Mouse (Mus musculus) heart, adult 2 months (tissue): ENCODE data around the gene Snx33. TPM values are rescaled to one million over a fixed set of nuclear protein-coding genes. Genes with fewer than 3 reads are reported as not detected.

Source experiments
- DNase-seq, 2 experiments: peaks; one replicate each; pipeline ENCODE4 v3.0.0; 2021
- H3K27ac ChIP-seq: fragments of 200-600 bp; 2 replicates; pipeline ENCODE4 v1.8.1; 2022
- H3K27me3 ChIP-seq: fragments of 200-500 bp; 2 replicates; pipeline ENCODE4 v1.6.1; 2012; ENCODE audit warnings: mild to moderate bottlenecking, low read length, inconsistent platforms, mixed read lengths; ENCODE audit not compliant: control insufficient read depth, insufficient read depth
- H3K36me3 ChIP-seq: fragments of 200-500 bp; 2 replicates; pipeline ENCODE4 v1.6.1; 2012; ENCODE audit warnings: low read length, inconsistent platforms; ENCODE audit not compliant: control insufficient read depth, insufficient read depth
- H3K4me1 ChIP-seq: fragments of 200-500 bp; 2 replicates; pipeline ENCODE4 v1.6.1; 2011; ENCODE audit warnings: low read length; ENCODE audit not compliant: control insufficient read depth, insufficient read depth
- H3K4me3 ChIP-seq: fragments of 200-600 bp; 2 replicates; pipeline ENCODE4 v1.8.1; 2022
- H3K79me2 ChIP-seq: fragments of 200-500 bp; replicated peaks from 2 replicates; pipeline ENCODE4 v1.6.1; 2012; ENCODE audit warnings: mild to moderate bottlenecking, inconsistent platforms, low read length, moderate library complexity, mixed read lengths; ENCODE audit not compliant: control insufficient read depth, insufficient read depth
- H3K9ac ChIP-seq: fragments of 200-500 bp; 2 replicates; pipeline ENCODE4 v1.6.1; 2012; ENCODE audit warnings: low read depth, mild to moderate bottlenecking, control low read depth, inconsistent platforms, low read length, mixed read lengths
- CTCF ChIP-seq: fragments of 200-600 bp; IDR thresholded peaks from 2 replicates; pipeline ENCODE4 v1.8.1; 2022; ENCODE audit warnings: antibody characterized with exemption, mild to moderate bottlenecking, moderate library complexity
- EP300 ChIP-seq: fragments of 200-500 bp; IDR thresholded peaks from 2 replicates; pipeline ENCODE4 v1.6.1; 2011; ENCODE audit warnings: low read depth, low read length, control low read depth; ENCODE audit not compliant: insufficient read depth
- POLR2A ChIP-seq: fragments of 200-500 bp; IDR thresholded peaks from 2 replicates; pipeline ENCODE4 v1.6.1; 2011; ENCODE audit warnings: mild to moderate bottlenecking, low read depth, low read length, control low read depth; ENCODE audit not compliant: insufficient read depth
- WGBS: fragments of 180-500 bp; shearing (Covaris S2); methylation state at CpG from one replicate; pipeline ENCODE4 v1.1.7; 2018; 5-methylcytosine and 5-hydroxymethylcytosine counted together
- intact Hi-C: fragments of 180-260 bp; cut with DNase I; formaldehyde crosslinking; loops from one replicate; pipeline ENCODE4 v1.15.1; 2025
- polyA plus RNA-seq: library from polyadenylated mRNA; depleted of rRNA; stranded (reverse); fragments of >200 nt; gene quantifications from 2 replicates; pipeline ENCODE4 v1.2.3, GENCODE M21; 2012
- total RNA-seq, 2 experiments: library from RNA; stranded (reverse); gene quantifications; 2 replicates each; pipeline ENCODE4 v1.2.3; 2021

Gene Snx33
- total and polyA plus RNA-seq, 3 experiments: 6.7 to 10.0 (median 7.8) TPM

GRCm38 (mm10) chr9:56929496-56929895 is 1.3 kb upstream of the Snx33 start:
- no peak overlapping the region for H3K4me3 ChIP-seq
- peaks cover 11% of the 10 kb centered on the region for H3K4me1 ChIP-seq
- TF ChIP-seq CTCF (no peak), POLR2A (no peak), EP300 (no peak)
- H3K27me3 ChIP-seq: no peaks in the 10 kb centered on the region
- intact Hi-C loops: loop anchor here (2.0 to 5.0 kb wide), 2 partner anchors 143 to 201 kb away; partner anchors contain the start of genes Man2c1 and Sin3a
- DNase-seq: no peak
- no peak overlapping the region for H3K9ac ChIP-seq
- H3K79me2 ChIP-seq: no peaks in the 10 kb centered on the region
- no peaks in the 10 kb centered on the region for H3K36me3 ChIP-seq
- 68% methylated on average over 4 of the region's 4 CpGs for WGBS
- H3K27ac ChIP-seq: no peak overlapping the region

- H3K36me3 ChIP-seq: no peaks in the 10 kb centered on the region
- H3K9ac ChIP-seq: peak overlapping the region; percentile 83
- peaks cover 20% of the 10 kb centered on the region for H3K4me1 ChIP-seq
- peak overlapping the region; percentile 95 for H3K27ac ChIP-seq
- DNase-seq: peak; percentile 73 to 79
- no peaks in the 10 kb centered on the region for H3K27me3 ChIP-seq
- peak overlapping the region; percentile 75 for H3K4me3 ChIP-seq
- H3K79me2 ChIP-seq: no peaks in the 10 kb centered on the region
- TF ChIP-seq POLR2A (peak; percentile 43; the same call in 1 of the 2 replicates), EP300 (no peak), CTCF (no peak)
- WGBS: 3% methylated on average over 35 of the region's 35 CpGs
- intact Hi-C loops: loop anchor here (1.0 to 5.0 kb wide), 3 partner anchors 12 to 203 kb away; partner anchors contain the start of genes Man2c1 and Sin3a
These were observed 769 bp downstream of the Snx33 start for GRCm38 (mm10) chr9:56927191-56928012.

- Histone ChIP-seq H3K4me1 (peaks cover 20% of the 10 kb centered on the region), H3K27ac (peak overlapping the region; percentile 95), H3K27me3 (no peaks in the 10 kb centered on the region), H3K9ac (peak overlapping the region; percentile 22), H3K79me2 (no peaks in the 10 kb centered on the region), H3K4me3 (peak overlapping the region; percentile 75), H3K36me3 (no peaks in the 10 kb centered on the region)
- 53% methylated on average over 10 of the region's 10 CpGs for WGBS
- intact Hi-C loops: loop anchor here (5.0 kb wide), 1 partner anchor 146 kb away; the partner anchor contains the start of gene Sin3a
- peak in 1 of 2 experiments; percentile 20 for DNase-seq
- TF ChIP-seq POLR2A (0 out of 2 replicates have a peak, but pooled peaks have one; percentile 4), CTCF (no peak), EP300 (no peak)
These were observed 1.8 kb downstream of the Snx33 start for GRCm38 (mm10) chr9:56926387-56926786.

GRCm38 (mm10) chr9:56926025-56926360 is 2.2 kb downstream of the Snx33 start:
- intact Hi-C loops: loop anchor here (5.0 kb wide), 1 partner anchor 146 kb away; the partner anchor contains the start of gene Sin3a
- H3K36me3 ChIP-seq: no peaks in the 10 kb centered on the region
- DNase-seq: peak in 1 of 2 experiments; percentile 28
- 91% methylated on average over 10 of the region's 10 CpGs for WGBS
- no peaks in the 10 kb centered on the region for H3K79me2 ChIP-seq
- H3K9ac ChIP-seq: peak overlapping the region; percentile 20
- H3K4me1 ChIP-seq: peaks cover 20% of the 10 kb centered on the region
- H3K4me3 ChIP-seq: peak overlapping the region; percentile 75
- TF ChIP-seq CTCF (no peak), EP300 (no peak), POLR2A (0 out of 2 replicates have a peak, but pooled peaks have one; percentile 3)
- peak overlapping the region; percentile 95 for H3K27ac ChIP-seq
- no peaks in the 10 kb centered on the region for H3K27me3 ChIP-seq

GRCm38 (mm10) chr9:56925291-56926024 is 2.7 kb downstream of the Snx33 start:
- peak overlapping the region; percentile 95 for H3K27ac ChIP-seq
- H3K79me2 ChIP-seq: no peaks in the 10 kb centered on the region
- H3K4me3 ChIP-seq: peak overlapping the region; percentile 75
- no peak for TF ChIP-seq EP300
- 59% methylated on average over 26 of the region's 26 CpGs for WGBS
- intact Hi-C loops: loop anchor here (2.0 to 5.0 kb wide), 2 partner anchors 35 to 147 kb away; partner anchors contain the start of gene Sin3a
- peak; percentile 30 to 34 for DNase-seq
- H3K4me1 ChIP-seq: peaks cover 20% of the 10 kb centered on the region
- no peaks in the 10 kb centered on the region for H3K36me3 ChIP-seq
- no peaks in the 10 kb centered on the region for H3K27me3 ChIP-seq
- peak overlapping the region; percentile 61 for H3K9ac ChIP-seq
